Mouse (Mus musculus) lung, postnatal 0 days (tissue): ENCODE data around the gene Fyn. TPM values are rescaled to one million over a fixed set of nuclear protein-coding genes. Genes with fewer than 3 reads are reported as not detected.

Experiments
- ATAC-seq: fragments of 200-750 bp; cut with Nextera tagmentation; 2 replicates; pipeline ENCODE4 v1.8.0; 2017; ENCODE audit warnings: moderate library complexity
- DNase-seq: peaks from one replicate; pipeline ENCODE4 v3.0.0-alpha.2; 2016; ENCODE audit warnings: low spot score
- H3K27ac ChIP-seq: fragments of 300-500 bp; sonication (generic); 2 replicates; pipeline ENCODE4 v1.5.1; 2014; ENCODE audit warnings: antibody characterized with exemption, mild to moderate bottlenecking, low read length, mixed read lengths
- H3K27me3 ChIP-seq: fragments of 300-500 bp; sonication (generic); replicated peaks from 2 replicates; pipeline ENCODE4 v1.6.1; 2014; ENCODE audit warnings: low read length, mixed read lengths; ENCODE audit not compliant: insufficient read depth
- H3K36me3 ChIP-seq: fragments of 300-500 bp; sonication (generic); 2 replicates; pipeline ENCODE4 v1.6.1; 2014; ENCODE audit warnings: low read length, mixed read lengths; ENCODE audit not compliant: insufficient read depth
- H3K4me1 ChIP-seq: fragments of 300-500 bp; sonication (generic); 2 replicates; pipeline ENCODE4 v1.6.1; 2014; ENCODE audit warnings: antibody characterized with exemption, low read depth, low read length, mixed read lengths; ENCODE audit not compliant: insufficient read depth
- H3K4me2 ChIP-seq: fragments of 300-500 bp; sonication (generic); replicated peaks from 2 replicates; pipeline ENCODE4 v1.6.1; 2014; ENCODE audit warnings: low read depth, mild to moderate bottlenecking, low read length, moderate library complexity, mixed read lengths
- H3K4me3 ChIP-seq: fragments of 300-500 bp; sonication (generic); 2 replicates; pipeline ENCODE4 v1.5.1; 2014; ENCODE audit warnings: low read depth, low read length
- H3K9ac ChIP-seq: fragments of 300-500 bp; sonication (generic); replicated peaks from 2 replicates; pipeline ENCODE4 v1.6.1; 2014; ENCODE audit warnings: low read depth, mild to moderate bottlenecking
- H3K9me3 ChIP-seq: fragments of 300-500 bp; sonication (generic); 2 replicates; pipeline ENCODE4 v1.6.1; 2016; ENCODE audit warnings: low read length, mixed read lengths
- CTCF ChIP-seq: IDR thresholded peaks from 2 replicates; pipeline ENCODE4 v1.5.1; 2016; ENCODE audit warnings: antibody characterized with exemption, mild to moderate bottlenecking
- EP300 ChIP-seq: IDR thresholded peaks from 2 replicates; pipeline ENCODE4 v1.6.1; 2016; ENCODE audit warnings: antibody characterized with exemption, mild to moderate bottlenecking, control low read depth
- WGBS: fragments of 180-500 bp; shearing (Covaris S2); extraction: QIAGEN DNeasy Blood & Tissue Kit; methylation state at CpG from one replicate; pipeline ENCODE4 v1.1.7; 2014; 5-methylcytosine and 5-hydroxymethylcytosine counted together
- polyA plus RNA-seq: library from polyadenylated mRNA; unstranded; fragments of >200 nt; fragmentation: Nextera tagmentation; extraction: Ambion mirVana; gene quantifications from 2 replicates; pipeline ENCODE4 v1.2.1, GENCODE M21; 2015

Fyn gene
- polyA plus RNA-seq, 1 experiment from 2014 or later = 23.0 TPM

- Histone ChIP-seq H3K9ac (no peak overlapping the region), H3K27me3 (no peaks in the 10 kb centered on the region), H3K27ac (no peak overlapping the region), H3K36me3 (no peaks in the 10 kb centered on the region), H3K4me2 (no peak overlapping the region), H3K4me3 (no peak overlapping the region), H3K9me3 (peaks cover 13% of the 10 kb centered on the region; the same call in 1 of the 2 replicates), H3K4me1 (no peaks in the 10 kb centered on the region)
- WGBS = 95% methylated on average over 4 of the region's 4 CpGs
- no peak for ATAC-seq
- no peak for TF ChIP-seq EP300
- TF ChIP-seq CTCF = no peak
- DNase-seq = no peak
These were observed 223.8 kb downstream of the Fyn start for GRCm38 (mm10) chr10:39592501-39592900.

GRCm38 (mm10) chr10:39594716-39595115, 226.1 kb downstream of the Fyn start:
- TF ChIP-seq CTCF (no peak), EP300 (no peak)
- no peak overlapping the region for H3K27ac ChIP-seq
- WGBS = 87% methylated on average over 1 of the region's 1 CpGs
- H3K27me3 ChIP-seq = no peaks in the 10 kb centered on the region
- DNase-seq = no peak
- H3K9me3 ChIP-seq = peaks cover 13% of the 10 kb centered on the region; the same call in 1 of the 2 replicates
- no peak overlapping the region for H3K9ac ChIP-seq
- H3K4me1 ChIP-seq = no peaks in the 10 kb centered on the region
- H3K4me2 ChIP-seq = no peak overlapping the region
- no peak for ATAC-seq
- no peaks in the 10 kb centered on the region for H3K36me3 ChIP-seq
- H3K4me3 ChIP-seq = no peak overlapping the region

GRCm38 (mm10) chr10:39595862-39596261, 227.2 kb downstream of the Fyn start:
- Histone ChIP-seq H3K4me1 (no peaks in the 10 kb centered on the region), H3K36me3 (no peaks in the 10 kb centered on the region), H3K27ac (no peak overlapping the region), H3K9me3 (peaks cover 13% of the 10 kb centered on the region; the same call in 1 of the 2 replicates), H3K4me2 (no peak overlapping the region), H3K4me3 (no peak overlapping the region), H3K27me3 (no peaks in the 10 kb centered on the region), H3K9ac (no peak overlapping the region)
- no peak for ATAC-seq
- TF ChIP-seq EP300 (no peak), CTCF (no peak)
- no peak for DNase-seq
- WGBS = 30% methylated on average over 3 of the region's 3 CpGs

- WGBS = 38% methylated on average over 9 of the region's 9 CpGs
These were observed 228.6 kb downstream of the Fyn start for GRCm38 (mm10) chr10:39597116-39597791.

GRCm38 (mm10) chr10:39597792-39598183, 229.1 kb downstream of the Fyn start:
- no peaks in the 10 kb centered on the region for H3K27me3 ChIP-seq
- peaks cover 12% of the 10 kb centered on the region; the same call in 1 of the 2 replicates for H3K9me3 ChIP-seq
- H3K27ac ChIP-seq = no peak overlapping the region
- H3K4me2 ChIP-seq = no peak overlapping the region
- H3K9ac ChIP-seq = no peak overlapping the region
- H3K36me3 ChIP-seq = no peaks in the 10 kb centered on the region
- TF ChIP-seq CTCF (no peak), EP300 (no peak)
- no peaks in the 10 kb centered on the region for H3K4me1 ChIP-seq
- ATAC-seq (peak; percentile 25; the same call in 1 of the 2 replicates), DNase-seq (peak; percentile 34)
- WGBS = 43% methylated on average over 3 of the region's 3 CpGs
- H3K4me3 ChIP-seq = no peak overlapping the region

More at GRCm38 (mm10) chr10:39597116-39597791, 228.6 kb downstream of the Fyn start:
- H3K9me3 ChIP-seq = peaks cover 13% of the 10 kb centered on the region; the same call in 1 of the 2 replicates
- no peak overlapping the region for H3K4me3 ChIP-seq
- no peaks in the 10 kb centered on the region for H3K36me3 ChIP-seq
- no peak overlapping the region for H3K27ac ChIP-seq
- H3K4me1 ChIP-seq = no peaks in the 10 kb centered on the region
- ATAC-seq (no peak), DNase-seq (no peak)
- no peak overlapping the region for H3K4me2 ChIP-seq
- TF ChIP-seq CTCF (no peak), EP300 (no peak)
- no peak overlapping the region for H3K9ac ChIP-seq
- no peaks in the 10 kb centered on the region for H3K27me3 ChIP-seq

GRCm38 (mm10) chr10:39599601-39600000, 230.9 kb downstream of the Fyn start:
- TF ChIP-seq CTCF (no peak), EP300 (no peak)
- Histone ChIP-seq H3K4me1 (no peaks in the 10 kb centered on the region), H3K4me3 (no peak overlapping the region), H3K36me3 (no peaks in the 10 kb centered on the region), H3K27me3 (no peaks in the 10 kb centered on the region), H3K4me2 (no peak overlapping the region), H3K27ac (no peak overlapping the region), H3K9me3 (no peaks in the 10 kb centered on the region; the same call in 1 of the 2 replicates), H3K9ac (no peak overlapping the region)
- 75% methylated on average over 4 of the region's 4 CpGs for WGBS
- no peak for ATAC-seq
- no peak for DNase-seq
